In the genomic region with DNA sequence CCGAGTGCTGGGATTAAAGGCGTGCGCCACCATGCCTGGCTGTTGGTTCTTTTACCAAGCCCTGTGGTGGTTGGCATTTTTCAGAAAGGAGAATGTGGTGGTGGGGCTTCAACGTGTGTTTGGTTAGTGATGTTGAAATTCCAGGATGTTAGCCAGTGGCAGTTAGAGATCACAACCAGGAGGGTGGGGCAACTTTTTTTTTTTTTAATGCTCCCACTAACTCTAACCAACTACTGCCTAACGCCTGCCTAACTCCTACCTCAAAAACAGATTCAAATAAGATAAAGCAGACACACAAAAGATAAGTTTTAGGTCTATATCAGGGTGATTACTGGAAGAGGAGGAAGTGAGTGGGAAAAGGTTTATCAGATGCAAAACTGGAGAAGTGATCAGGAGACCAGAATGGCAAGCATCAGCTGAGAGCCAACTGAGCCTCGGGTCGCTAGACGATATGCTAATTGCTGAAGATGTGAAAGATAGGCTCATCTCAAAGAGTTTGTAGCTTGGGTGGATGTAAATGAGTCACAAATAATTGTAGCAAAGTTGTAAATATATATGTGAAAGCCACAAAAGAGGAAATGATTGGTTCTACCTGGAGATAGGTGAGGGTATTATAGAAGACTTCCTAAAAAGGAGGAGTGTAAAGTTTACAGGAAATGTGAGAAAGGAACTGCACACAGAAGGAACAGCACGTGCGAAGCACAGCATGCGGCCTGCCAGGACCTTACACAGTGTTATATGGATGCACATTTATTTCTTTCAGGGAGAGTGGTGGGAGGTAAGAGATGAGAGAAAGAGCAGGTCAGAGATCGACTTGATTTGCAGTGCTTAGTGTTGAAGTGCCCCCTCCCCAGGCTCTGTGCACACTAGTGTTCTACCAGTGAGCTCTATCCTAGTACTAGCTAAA, we compare ENCODE assay signal across 23 mouse cellular contexts. TPM values are rescaled to one million over a fixed set of nuclear protein-coding genes. Genes with fewer than 3 reads are reported as not detected.
DNase-seq lines count a peak whose midpoint lies in the region; ATAC-seq and TF ChIP-seq lines count a peak whose summit lies in the region.
"Had no signal": no experiment of that assay in that cellular context is flagged by ENCODE, and none has a peak within 500 bp of the region (broad histone marks: within the 10 kb centered on the region; RNA-seq: fewer than 3 reads in every experiment).

No protein-coding gene starts in this region.

- ATAC-seq in liver, embryonic 11.5 days (replicated peaks; ENCODE audit: low FRiP score) = no peak
- no peak for ATAC-seq in liver, postnatal 0 days
- ATAC-seq in common myeloid progenitor, adult 5-6 weeks (replicated peaks; ENCODE audit: low read depth, poor library complexity, severe bottlenecking) = 0 out of 2 replicates have a peak, but pooled peaks have one; percentile 16
- peak; percentile 43 for ATAC-seq in megakaryocyte progenitor cell, adult 5-6 weeks (replicated peaks; ENCODE audit: poor library complexity)
- no peak for ATAC-seq in intestine, embryonic 16.5 days
- ATAC-seq: CD4-positive, CD25-positive, alpha-beta regulatory T cell, adult 4 months; forebrain, embryonic 14.5 days; Patski had no signal

- H3K36me3 ChIP-seq in liver, embryonic 11.5 days (ENCODE audit: control insufficient read depth, insufficient read depth, low read length) = no peaks in the 10 kb centered on the region
- H3K36me3 ChIP-seq in liver, postnatal 0 days (replicated peaks; ENCODE audit: insufficient read depth, low read length) = no peaks in the 10 kb centered on the region
- no peaks in the 10 kb centered on the region for H3K36me3 ChIP-seq in intestine, embryonic 16.5 days (ENCODE audit: control insufficient read depth, insufficient read depth, low read length)
- H3K36me3 ChIP-seq: embryonic facial prominence, embryonic 12.5 days; embryonic facial prominence, embryonic 15.5 days; heart, embryonic 10.5 days; hindbrain, embryonic 12.5 days; hindbrain, embryonic 15.5 days had no signal

- peak; percentile 14 for DNase-seq in liver, embryonic 11.5 days (ENCODE audit: low spot score)
- DNase-seq in liver, postnatal 0 days = no peak
- no peak for DNase-seq in left cerebral cortex, adult 8-10 months (ENCODE audit: low spot score in 2 of 2)
- DNase-seq: adrenal gland, postnatal 10 days; adrenal gland, postnatal 36 days; cerebellum, adult 18-20 months; cerebellum, adult 9-10 months; cerebellum, postnatal 14 days; forebrain, postnatal 0 days; gastrocnemius, adult 2 months; gastrocnemius, postnatal 14 days; heart, adult 2 months had no signal

- H3K4me2 ChIP-seq in liver, embryonic 11.5 days = no peak overlapping the region
- no peak overlapping the region for H3K4me2 ChIP-seq in liver, postnatal 0 days (ENCODE audit: low read depth, low read length)
- H3K4me2 ChIP-seq in intestine, embryonic 16.5 days (ENCODE audit: low read depth, low read length) = no peak overlapping the region
- H3K4me2 ChIP-seq: embryonic facial prominence, embryonic 12.5 days; embryonic facial prominence, embryonic 15.5 days; hindbrain, embryonic 12.5 days; hindbrain, embryonic 15.5 days had no signal

- no peaks in the 10 kb centered on the region for H3K9me3 ChIP-seq in liver, embryonic 11.5 days (ENCODE audit: control insufficient read depth, low read length)
- H3K9me3 ChIP-seq in liver, postnatal 0 days (ENCODE audit: low read length) = no peaks in the 10 kb centered on the region
- H3K9me3 ChIP-seq in intestine, embryonic 16.5 days (ENCODE audit: control insufficient read depth, low read length) = no peaks in the 10 kb centered on the region
- H3K9me3 ChIP-seq: embryonic facial prominence, embryonic 12.5 days; embryonic facial prominence, embryonic 15.5 days; heart, embryonic 10.5 days; hindbrain, embryonic 12.5 days; hindbrain, embryonic 15.5 days had no signal

- 71% methylated on average over 12 of the region's 12 CpGs for WGBS in liver, embryonic 11.5 days
- 61% methylated on average over 12 of the region's 12 CpGs for WGBS in liver, postnatal 0 days (ENCODE audit: insufficient replicate concordance)
- 81% methylated on average over 12 of the region's 12 CpGs for WGBS in intestine, embryonic 16.5 days

- no peak for TF ChIP-seq EP300 in liver, postnatal 0 days (IDR thresholded peaks at IDR 0.05; ENCODE audit: low read depth)

- peaks cover 4% of the 10 kb centered on the region; the same call in 1 of the 2 replicates for H3K4me1 ChIP-seq in liver, embryonic 11.5 days (replicated peaks; ENCODE audit: control insufficient read depth, insufficient read depth, low read length)
- H3K4me1 ChIP-seq in liver, postnatal 0 days (ENCODE audit: insufficient read depth) = no peaks in the 10 kb centered on the region
- no peaks in the 10 kb centered on the region for H3K4me1 ChIP-seq in intestine, embryonic 16.5 days (ENCODE audit: control insufficient read depth, insufficient read depth, low read length)
- H3K4me1 ChIP-seq: embryonic facial prominence, embryonic 12.5 days; embryonic facial prominence, embryonic 15.5 days; hindbrain, embryonic 12.5 days; hindbrain, embryonic 15.5 days had no signal

- no peak overlapping the region for H3K27ac ChIP-seq in liver, embryonic 11.5 days (ENCODE audit: low read depth, low read length)
- H3K27ac ChIP-seq in liver, postnatal 0 days (ENCODE audit: low read depth) = no peak overlapping the region
- H3K27ac ChIP-seq in intestine, embryonic 16.5 days (ENCODE audit: low read length) = no peak overlapping the region
- H3K27ac ChIP-seq: embryonic facial prominence, embryonic 12.5 days; embryonic facial prominence, embryonic 15.5 days; gastrocnemius, adult 2 months; heart, adult 2 months; heart, embryonic 10.5 days; hindbrain, embryonic 12.5 days; hindbrain, embryonic 15.5 days had no signal

- H3K9ac ChIP-seq in liver, embryonic 11.5 days (ENCODE audit: low read depth, low read length) = no peak overlapping the region
- H3K9ac ChIP-seq in liver, postnatal 0 days (replicated peaks) = no peak overlapping the region
- no peak overlapping the region for H3K9ac ChIP-seq in intestine, embryonic 16.5 days (ENCODE audit: low read depth, low read length)
- H3K9ac ChIP-seq: embryonic facial prominence, embryonic 12.5 days; embryonic facial prominence, embryonic 15.5 days; forebrain, postnatal 0 days; hindbrain, embryonic 12.5 days; hindbrain, embryonic 15.5 days had no signal

- no peak for TF ChIP-seq CTCF in liver, postnatal 0 days (IDR thresholded peaks at IDR 0.05; ENCODE audit: low read depth)

- no peaks in the 10 kb centered on the region for H3K27me3 ChIP-seq in liver, embryonic 11.5 days (replicated peaks; ENCODE audit: control insufficient read depth, insufficient read depth, low read length)
- no peaks in the 10 kb centered on the region for H3K27me3 ChIP-seq in liver, postnatal 0 days (ENCODE audit: insufficient read depth, low read length)
- no peaks in the 10 kb centered on the region for H3K27me3 ChIP-seq in intestine, embryonic 16.5 days (replicated peaks; ENCODE audit: control insufficient read depth, insufficient read depth, low read length)
- H3K27me3 ChIP-seq: embryonic facial prominence, embryonic 12.5 days; embryonic facial prominence, embryonic 15.5 days; hindbrain, embryonic 12.5 days; hindbrain, embryonic 15.5 days had no signal

- no peak overlapping the region for H3K4me3 ChIP-seq in liver, embryonic 11.5 days (ENCODE audit: low read depth, low read length)
- no peak overlapping the region for H3K4me3 ChIP-seq in liver, postnatal 0 days (ENCODE audit: low read depth, low read length)
- H3K4me3 ChIP-seq in intestine, embryonic 16.5 days (ENCODE audit: low read length) = no peak overlapping the region
- H3K4me3 ChIP-seq: embryonic facial prominence, embryonic 12.5 days; embryonic facial prominence, embryonic 15.5 days; gastrocnemius, adult 2 months; heart, adult 2 months; heart, embryonic 10.5 days; hindbrain, embryonic 12.5 days; hindbrain, embryonic 15.5 days had no signal

RNA-seq across cellular contexts. Expression of a gene that starts 25.1 kb away (rescaled TPM):
- polyA plus RNA-seq in liver, embryonic 11.5 days (2014; fragmentation: Nextera tagmentation; extraction: Ambion mirVana) = 16.0 and 17.7 TPM in 2 replicates
- polyA plus RNA-seq in liver, postnatal 0 days (2015; fragmentation: Nextera tagmentation; extraction: Ambion mirVana) = 8.6 and 9.1 TPM in 2 replicates
- total RNA-seq in common myeloid progenitor, adult 5-6 weeks (2017) = 0.78 TPM in 2 replicates
- 0.44 TPM in 2 replicates for total RNA-seq in megakaryocyte progenitor cell, adult 5-6 weeks (2015)
- total RNA-seq in megakaryocyte progenitor cell, adult 5-6 weeks (2017) = 0.71 and 0.74 TPM in 2 replicates
- 10 to 100 TPM; 52.0 to 72.2 (median 56.2) TPM for total RNA-seq in left cerebral cortex, adult 8-10 months (2022)
- 43.6 TPM in 2 replicates for polyA plus RNA-seq in intestine, embryonic 16.5 days (2015; fragmentation: Nextera tagmentation; extraction: Ambion mirVana)

RNA-seq across cellular contexts. Expression of a gene that starts 30.3 kb away (rescaled TPM):
- 98.0 and 103 TPM in 2 replicates for polyA plus RNA-seq in liver, embryonic 11.5 days (2014; fragmentation: Nextera tagmentation; extraction: Ambion mirVana)
- polyA plus RNA-seq in liver, postnatal 0 days (2015; fragmentation: Nextera tagmentation; extraction: Ambion mirVana) = 72.1 and 78.7 TPM in 2 replicates
- total RNA-seq in common myeloid progenitor, adult 5-6 weeks (2017) = 81.4 and 86.9 TPM in 2 replicates
- 92.8 and 94.7 TPM in 2 replicates for total RNA-seq in megakaryocyte progenitor cell, adult 5-6 weeks (2015)
- 75.0 and 79.8 TPM in 2 replicates for total RNA-seq in megakaryocyte progenitor cell, adult 5-6 weeks (2017)
- 10 to 100 TPM; 78.2 to 89.6 (median 84.4) TPM for total RNA-seq in left cerebral cortex, adult 8-10 months (2022)
- 125 and 135 TPM in 2 replicates for polyA plus RNA-seq in intestine, embryonic 16.5 days (2015; fragmentation: Nextera tagmentation; extraction: Ambion mirVana)

RNA-seq across cellular contexts. Expression of a gene that starts 56.8 kb away (rescaled TPM):
- 45.8 and 58.9 TPM in 2 replicates for polyA plus RNA-seq in liver, embryonic 11.5 days (2014; fragmentation: Nextera tagmentation; extraction: Ambion mirVana)
- 21.8 and 24.3 TPM in 2 replicates for polyA plus RNA-seq in liver, postnatal 0 days (2015; fragmentation: Nextera tagmentation; extraction: Ambion mirVana)
- 79.2 and 93.8 TPM in 2 replicates for total RNA-seq in common myeloid progenitor, adult 5-6 weeks (2017)
- 28.1 and 45.7 TPM in 2 replicates for total RNA-seq in megakaryocyte progenitor cell, adult 5-6 weeks (2015)
- total RNA-seq in megakaryocyte progenitor cell, adult 5-6 weeks (2017) = 96.3 and 102 TPM in 2 replicates
- total RNA-seq in left cerebral cortex, adult 8-10 months (2022) = 10 to 100 TPM; 24.6 to 32.7 (median 27.1) TPM
- polyA plus RNA-seq in intestine, embryonic 16.5 days (2015; fragmentation: Nextera tagmentation; extraction: Ambion mirVana) = 56.3 and 59.6 TPM in 2 replicates

Comparison
In these comparisons a context has a peak if more than half of its experiments do, and no peak if none do; other contexts are left out.
1. ATAC-seq: peak in common myeloid progenitor, adult 5-6 weeks (single experiment) and megakaryocyte progenitor cell, adult 5-6 weeks (single experiment); none in liver, embryonic 11.5 days (single experiment), liver, postnatal 0 days (single experiment) and intestine, embryonic 16.5 days (single experiment).
2. RNA of a gene that starts 25.1 kb away (total RNA-seq): 52.0 to 72.2 TPM in left cerebral cortex, adult 8-10 months; 0.78 TPM in common myeloid progenitor, adult 5-6 weeks and 0.44 to 0.74 TPM in megakaryocyte progenitor cell, adult 5-6 weeks; every median in the first group is over 10 times any median in the second.